Comparison of ENCODE assay signal across 13 mouse cellular contexts in the genomic region with DNA sequence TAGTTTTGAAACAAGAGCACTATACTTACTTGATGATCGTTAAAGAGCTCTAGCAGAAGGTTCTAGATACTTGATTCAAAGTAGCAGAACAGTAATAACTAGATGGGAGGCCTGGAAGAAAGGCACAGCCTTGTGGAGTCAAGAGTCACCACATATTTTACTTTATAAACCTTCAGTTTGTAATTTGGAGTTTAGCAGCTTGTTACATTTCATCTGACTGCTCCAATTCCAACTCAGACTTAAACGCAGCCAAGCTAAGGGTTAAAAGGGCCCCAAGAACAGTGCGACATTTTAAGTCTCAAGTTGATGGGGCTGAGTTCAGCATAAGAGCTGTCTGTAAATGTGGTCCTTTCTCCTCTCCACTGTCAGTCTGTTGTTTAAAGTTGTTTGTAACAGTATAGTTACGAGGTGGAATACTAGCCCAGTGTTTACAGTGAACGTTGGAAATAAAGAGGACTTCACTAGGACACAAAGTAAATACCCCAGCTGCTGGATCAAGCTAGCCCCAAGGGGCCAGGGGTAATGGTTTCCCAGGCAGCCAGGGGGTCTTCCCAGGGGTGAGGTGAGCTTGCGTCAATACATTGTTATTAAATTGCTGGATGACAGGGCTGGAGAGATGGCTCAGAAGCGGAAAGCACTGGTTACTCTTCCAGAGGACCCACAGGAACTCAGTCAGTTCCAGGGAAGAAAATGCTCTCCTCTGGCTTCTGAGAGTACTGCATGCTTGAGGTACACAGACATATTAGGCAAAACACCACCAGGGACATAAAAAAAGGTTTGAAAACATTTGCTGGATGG. TPM values are rescaled to one million over a fixed set of nuclear protein-coding genes. Genes with fewer than 3 reads are reported as not detected.
DNase-seq lines count a peak whose midpoint lies in the region; ATAC-seq lines count a peak whose summit lies in the region.
"Had no signal": no experiment of that assay in that cellular context is flagged by ENCODE, and none has a peak within 500 bp of the region (broad histone marks: within the 10 kb centered on the region; RNA-seq: fewer than 3 reads in every experiment).

No protein-coding gene starts in this region.

- H3K4me2 ChIP-seq in heart, embryonic 12.5 days, result no peak overlapping the region
- H3K4me2 ChIP-seq in midbrain, embryonic 13.5 days (replicated peaks), result no peak overlapping the region
- no peak overlapping the region for H3K4me2 ChIP-seq in hindbrain, embryonic 12.5 days (replicated peaks)
- H3K4me2 ChIP-seq in stomach, embryonic 15.5 days, result no peak overlapping the region

- DNase-seq in heart, postnatal 14 days, result no peak
- DNase-seq in midbrain, embryonic 10.5 days (ENCODE audit: low spot score), result no peak
- no peak for DNase-seq in cerebellum, postnatal 14 days
- DNase-seq in cerebellum, postnatal 25 days, result no peak
- DNase-seq: adrenal gland, postnatal 14 days; cerebellum, adult 11 months; gastrocnemius, postnatal 25 days; kidney, postnatal 14 days; lung, adult 2 months had no signal

- peak overlapping the region; percentile 38; the same call in 1 of the 2 replicates for H3K27ac ChIP-seq in heart, embryonic 12.5 days (ENCODE audit: poor library complexity, severe bottlenecking)
- H3K27ac ChIP-seq in midbrain, embryonic 10.5 days (replicated peaks), result peak overlapping the region; percentile 46
- H3K27ac ChIP-seq in midbrain, embryonic 13.5 days, result no peak overlapping the region; the same call in 1 of the 2 replicates
- peak overlapping the region; percentile 49; the same call in 1 of the 2 replicates for H3K27ac ChIP-seq in hindbrain, embryonic 12.5 days
- no peak overlapping the region for H3K27ac ChIP-seq in stomach, embryonic 15.5 days

- intact Hi-C loops in heart, postnatal 14 days (cut with DNase I), result no loop called here

- no peak for ATAC-seq in heart, embryonic 12.5 days (ENCODE audit: insufficient number of reproducible peaks, low FRiP score)
- no peak for ATAC-seq in midbrain, embryonic 13.5 days
- 0 out of 2 replicates have a peak, but pooled peaks have one; percentile 26 for ATAC-seq in hindbrain, embryonic 12.5 days (ENCODE audit: low FRiP score)
- ATAC-seq in stomach, embryonic 15.5 days (ENCODE audit: insufficient read depth, low FRiP score, low read depth), result peak; percentile 14; the same call in 1 of the 2 replicates

- no peaks in the 10 kb centered on the region for H3K9me3 ChIP-seq in heart, embryonic 12.5 days (replicated peaks)
- H3K9me3 ChIP-seq in midbrain, embryonic 10.5 days (replicated peaks), result no peaks in the 10 kb centered on the region
- H3K9me3 ChIP-seq in midbrain, embryonic 13.5 days, result no peaks in the 10 kb centered on the region
- H3K9me3 ChIP-seq in hindbrain, embryonic 12.5 days (replicated peaks), result no peaks in the 10 kb centered on the region
- H3K9me3 ChIP-seq in stomach, embryonic 15.5 days, result no peaks in the 10 kb centered on the region

- peaks cover 15% of the 10 kb centered on the region for H3K36me3 ChIP-seq in heart, embryonic 12.5 days
- H3K36me3 ChIP-seq in midbrain, embryonic 10.5 days, result 0 out of 2 replicates have a peak, but pooled peaks cover 5% of the 10 kb centered on the region
- H3K36me3 ChIP-seq in midbrain, embryonic 13.5 days, result no peaks in the 10 kb centered on the region
- no peaks in the 10 kb centered on the region for H3K36me3 ChIP-seq in hindbrain, embryonic 12.5 days
- no peaks in the 10 kb centered on the region for H3K36me3 ChIP-seq in stomach, embryonic 15.5 days

- WGBS in heart, embryonic 12.5 days, result 71% methylated on average over 7 of the region's 7 CpGs
- 53% methylated on average over 7 of the region's 7 CpGs for WGBS in midbrain, embryonic 10.5 days
- 56% methylated on average over 7 of the region's 7 CpGs for WGBS in midbrain, embryonic 13.5 days
- WGBS in hindbrain, embryonic 12.5 days, result 49% methylated on average over 7 of the region's 7 CpGs
- WGBS in stomach, embryonic 15.5 days, result 37% methylated on average over 7 of the region's 7 CpGs

- no peak overlapping the region for H3K9ac ChIP-seq in heart, embryonic 12.5 days
- H3K9ac ChIP-seq in midbrain, embryonic 13.5 days (replicated peaks), result no peak overlapping the region
- H3K9ac ChIP-seq in hindbrain, embryonic 12.5 days, result no peak overlapping the region
- no peak overlapping the region for H3K9ac ChIP-seq in stomach, embryonic 15.5 days

- H3K27me3 ChIP-seq in heart, embryonic 12.5 days (replicated peaks), result no peaks in the 10 kb centered on the region
- no peaks in the 10 kb centered on the region for H3K27me3 ChIP-seq in midbrain, embryonic 10.5 days (ENCODE audit: low read depth, poor library complexity, severe bottlenecking)
- no peaks in the 10 kb centered on the region for H3K27me3 ChIP-seq in midbrain, embryonic 13.5 days
- no peaks in the 10 kb centered on the region for H3K27me3 ChIP-seq in hindbrain, embryonic 12.5 days
- no peaks in the 10 kb centered on the region for H3K27me3 ChIP-seq in stomach, embryonic 15.5 days (replicated peaks)

- H3K4me3 ChIP-seq in heart, embryonic 12.5 days, result no peak overlapping the region
- H3K4me3 ChIP-seq in midbrain, embryonic 10.5 days, result no peak overlapping the region
- no peak overlapping the region for H3K4me3 ChIP-seq in midbrain, embryonic 13.5 days (replicated peaks)
- no peak overlapping the region for H3K4me3 ChIP-seq in hindbrain, embryonic 12.5 days
- no peak overlapping the region for H3K4me3 ChIP-seq in stomach, embryonic 15.5 days (replicated peaks)

- H3K4me1 ChIP-seq in heart, embryonic 12.5 days (replicated peaks), result peaks cover 54% of the 10 kb centered on the region
- peaks cover 29% of the 10 kb centered on the region for H3K4me1 ChIP-seq in midbrain, embryonic 10.5 days
- H3K4me1 ChIP-seq in midbrain, embryonic 13.5 days (replicated peaks), result peaks cover 19% of the 10 kb centered on the region
- H3K4me1 ChIP-seq in hindbrain, embryonic 12.5 days, result peaks cover 13% of the 10 kb centered on the region
- no peaks in the 10 kb centered on the region; the same call in 1 of the 2 replicates for H3K4me1 ChIP-seq in stomach, embryonic 15.5 days

RNA-seq across cellular contexts. Expression of a gene that starts 43.1 kb away (rescaled TPM):
- polyA plus RNA-seq in heart, embryonic 12.5 days (2016; fragmentation: Nextera tagmentation; extraction: Ambion mirVana), result 29.4 and 29.6 TPM in 2 replicates
- total RNA-seq in heart, postnatal 14 days (2021), result 10 to 100 TPM; 38.3 to 41.1 TPM
- polyA plus RNA-seq in midbrain, embryonic 10.5 days (2016; fragmentation: Nextera tagmentation; extraction: Ambion mirVana), result 18.0 and 19.2 TPM in 2 replicates
- polyA plus RNA-seq in midbrain, embryonic 13.5 days (2015; fragmentation: Nextera tagmentation; extraction: Ambion mirVana), result 7.4 and 7.7 TPM in 2 replicates
- 28.2 and 33.3 TPM in 2 replicates for polyA plus RNA-seq in hindbrain, embryonic 12.5 days (2016; fragmentation: Nextera tagmentation; extraction: Ambion mirVana)
- polyA plus RNA-seq in stomach, embryonic 15.5 days (2015; fragmentation: Nextera tagmentation; extraction: Ambion mirVana), result 25.0 and 25.3 TPM in 2 replicates

Comparison
In these comparisons a context has a peak if more than half of its experiments do, and no peak if none do; other contexts are left out.
1. H3K27ac ChIP-seq: peak in heart, embryonic 12.5 days (single experiment), midbrain, embryonic 10.5 days (single experiment) and hindbrain, embryonic 12.5 days (single experiment); none in midbrain, embryonic 13.5 days (single experiment) and stomach, embryonic 15.5 days (single experiment).
2. ATAC-seq: peak in hindbrain, embryonic 12.5 days (single experiment) and stomach, embryonic 15.5 days (single experiment); none in heart, embryonic 12.5 days (single experiment) and midbrain, embryonic 13.5 days (single experiment).